Mouse (Mus musculus): Measurements from ENCODE around the gene Rab11fip5.

Rab11fip5 gene

GRCm38 (mm10) chr6:85373951-85374733 lies at the start of gene Rab11fip5:
TSS of gene Rab11fip5 (minus strand) at chr6:85374634.
- in situ Hi-C loops (cut with MboI; ENCODE audit: unreplicated experiment in 2 of 2): no loop called here

GRCm38 (mm10) chr6:85423836-85424379 lies 49.5 kb upstream of the Rab11fip5 start, which contains the start of gene Noto:
TSS of gene Noto (plus strand) at chr6:85423886.
- in situ Hi-C loops (cut with MboI; ENCODE audit: unreplicated experiment in 2 of 2): loop anchor here in 1 of 2 experiments (25.0 kb wide), 2 partner anchors 387 to 1337 kb away; no protein-coding TSS in a partner anchor

- in situ Hi-C loops (cut with MboI; ENCODE audit: unreplicated experiment in 2 of 2): loop anchor here (10.0 to 25.0 kb wide), 3 partner anchors 264 to 1332 kb away; no protein-coding TSS in a partner anchor
Measured at GRCm38 (mm10) chr6:85419150-85419549, 44.7 kb upstream of the Rab11fip5 start.

- in situ Hi-C loops (cut with MboI; ENCODE audit: unreplicated experiment in 2 of 2): loop anchor here (10.0 to 25.0 kb wide), 3 partner anchors 261 to 1329 kb away; no protein-coding TSS in a partner anchor
Measured at GRCm38 (mm10) chr6:85415829-85416228, 41.4 kb upstream of the Rab11fip5 start.

GRCm38 (mm10) chr6:85410771-85411273 lies 36.4 kb upstream of the Rab11fip5 start:
- in situ Hi-C loops (cut with MboI; ENCODE audit: unreplicated experiment in 2 of 2): loop anchor here (10.0 to 25.0 kb wide), 3 partner anchors 256 to 1324 kb away; no protein-coding TSS in a partner anchor

GRCm38 (mm10) chr6:85409003-85409402 lies 34.6 kb upstream of the Rab11fip5 start:
- in situ Hi-C loops (cut with MboI; ENCODE audit: unreplicated experiment in 2 of 2): loop anchor here in 1 of 2 experiments (25.0 kb wide), 2 partner anchors 372 to 1322 kb away; no protein-coding TSS in a partner anchor

GRCm38 (mm10) chr6:85403039-85403438 lies 28.6 kb upstream of the Rab11fip5 start:
- in situ Hi-C loops (cut with MboI; ENCODE audit: unreplicated experiment in 2 of 2): loop anchor here in 1 of 2 experiments (25.0 kb wide), 2 partner anchors 366 to 1316 kb away; no protein-coding TSS in a partner anchor

- in situ Hi-C loops (cut with MboI; ENCODE audit: unreplicated experiment in 2 of 2): loop anchor here in 1 of 2 experiments (25.0 kb wide), 2 partner anchors 365 to 1315 kb away; no protein-coding TSS in a partner anchor
Measured at GRCm38 (mm10) chr6:85402613-85403012, 28.2 kb upstream of the Rab11fip5 start.

- in situ Hi-C loops (cut with MboI; ENCODE audit: unreplicated experiment in 2 of 2): loop anchor here (5.0 to 25.0 kb wide), 5 partner anchors 135 to 1312 kb away; no protein-coding TSS in a partner anchor
Measured at GRCm38 (mm10) chr6:85399715-85400114, 25.3 kb upstream of the Rab11fip5 start.

- in situ Hi-C loops (cut with MboI; ENCODE audit: unreplicated experiment in 2 of 2): loop anchor here (5.0 to 10.0 kb wide), 3 partner anchors 132 to 232 kb away; no protein-coding TSS in a partner anchor
Measured at GRCm38 (mm10) chr6:85397165-85397564, 22.7 kb upstream of the Rab11fip5 start.

GRCm38 (mm10) chr6:85395360-85395759 lies 20.9 kb upstream of the Rab11fip5 start:
- in situ Hi-C loops (cut with MboI; ENCODE audit: unreplicated experiment in 2 of 2): loop anchor here (5.0 to 10.0 kb wide), 3 partner anchors 131 to 231 kb away; no protein-coding TSS in a partner anchor

GRCm38 (mm10) chr6:85391803-85392202 lies 17.4 kb upstream of the Rab11fip5 start:
- in situ Hi-C loops (cut with MboI; ENCODE audit: unreplicated experiment in 2 of 2): loop anchor here (10.0 kb wide), 2 partner anchors 127 to 227 kb away; no protein-coding TSS in a partner anchor

- in situ Hi-C loops (cut with MboI; ENCODE audit: unreplicated experiment in 2 of 2): loop anchor here (5.0 kb wide), 2 partner anchors 41 to 226 kb away; no protein-coding TSS in a partner anchor
Measured at GRCm38 (mm10) chr6:85388608-85389007, 14.2 kb upstream of the Rab11fip5 start.

- in situ Hi-C loops (cut with MboI; ENCODE audit: unreplicated experiment in 2 of 2): no loop called here
Measured at GRCm38 (mm10) chr6:85382791-85383190, 8.4 kb upstream of the Rab11fip5 start.

- in situ Hi-C loops (cut with MboI; ENCODE audit: unreplicated experiment in 2 of 2): no loop called here
Measured at GRCm38 (mm10) chr6:85381648-85382020, 7.2 kb upstream of the Rab11fip5 start.

GRCm38 (mm10) chr6:85380901-85381647 lies 6.6 kb upstream of the Rab11fip5 start:
- in situ Hi-C loops (cut with MboI; ENCODE audit: unreplicated experiment in 2 of 2): no loop called here

GRCm38 (mm10) chr6:85380201-85380900 lies 5.9 kb upstream of the Rab11fip5 start:
- in situ Hi-C loops (cut with MboI; ENCODE audit: unreplicated experiment in 2 of 2): no loop called here

- in situ Hi-C loops (cut with MboI; ENCODE audit: unreplicated experiment in 2 of 2): no loop called here
Measured at GRCm38 (mm10) chr6:85378629-85379028, 4.2 kb upstream of the Rab11fip5 start.

- in situ Hi-C loops (cut with MboI; ENCODE audit: unreplicated experiment in 2 of 2): no loop called here
Measured at GRCm38 (mm10) chr6:85377876-85378275, 3.4 kb upstream of the Rab11fip5 start.
